Mouse (Mus musculus) kidney, postnatal 10 days (tissue): ENCODE measurements around the gene A830005F24Rik.

Experiments used
- DNase-seq: peaks from one replicate; pipeline ENCODE4 v3.0.0; 2021; ENCODE audit warnings: mixed read lengths

A830005F24Rik gene

DNA sequence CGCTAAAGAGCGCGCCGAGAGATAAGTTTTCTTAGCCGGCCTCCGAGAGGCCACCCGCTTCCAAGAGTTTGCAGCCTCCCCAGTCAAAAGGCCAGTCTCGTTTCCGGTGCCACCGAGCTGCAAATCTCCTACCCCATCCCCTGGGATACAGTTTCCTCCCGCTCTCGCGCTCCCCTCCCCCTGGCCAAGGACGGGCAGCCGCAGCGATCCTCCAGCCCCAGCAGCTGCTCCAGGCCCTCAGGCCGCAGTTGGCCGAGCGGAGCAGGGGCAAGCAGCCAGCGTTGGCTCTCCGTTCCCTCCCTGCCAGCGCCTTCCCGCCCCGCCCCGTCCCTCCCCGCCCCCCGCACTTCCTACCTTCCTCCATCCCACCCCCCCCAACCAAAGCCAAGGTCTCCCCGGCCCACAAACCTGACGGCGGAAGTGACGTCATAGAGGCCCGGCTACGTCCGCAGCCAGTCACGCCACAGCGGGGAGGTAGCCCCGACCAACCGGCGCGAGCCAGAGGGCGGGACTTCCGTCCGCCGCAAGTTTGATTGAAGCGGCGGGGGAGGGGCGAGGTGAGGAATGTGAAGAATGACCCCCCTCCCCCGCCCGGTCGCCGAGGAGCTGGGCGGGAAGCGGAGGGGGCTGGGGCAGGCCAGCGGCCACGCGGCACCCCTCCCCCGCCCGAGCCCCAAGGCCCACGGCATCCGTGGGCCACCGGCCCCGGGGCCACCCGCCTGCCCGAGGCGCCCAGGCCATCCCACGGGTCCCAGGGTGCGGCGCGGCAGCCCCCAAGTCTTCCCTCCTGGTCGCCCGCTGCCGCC is 32.3 kb downstream of the A830005F24Rik start:
- peak; percentile 100 for DNase-seq

DNA sequence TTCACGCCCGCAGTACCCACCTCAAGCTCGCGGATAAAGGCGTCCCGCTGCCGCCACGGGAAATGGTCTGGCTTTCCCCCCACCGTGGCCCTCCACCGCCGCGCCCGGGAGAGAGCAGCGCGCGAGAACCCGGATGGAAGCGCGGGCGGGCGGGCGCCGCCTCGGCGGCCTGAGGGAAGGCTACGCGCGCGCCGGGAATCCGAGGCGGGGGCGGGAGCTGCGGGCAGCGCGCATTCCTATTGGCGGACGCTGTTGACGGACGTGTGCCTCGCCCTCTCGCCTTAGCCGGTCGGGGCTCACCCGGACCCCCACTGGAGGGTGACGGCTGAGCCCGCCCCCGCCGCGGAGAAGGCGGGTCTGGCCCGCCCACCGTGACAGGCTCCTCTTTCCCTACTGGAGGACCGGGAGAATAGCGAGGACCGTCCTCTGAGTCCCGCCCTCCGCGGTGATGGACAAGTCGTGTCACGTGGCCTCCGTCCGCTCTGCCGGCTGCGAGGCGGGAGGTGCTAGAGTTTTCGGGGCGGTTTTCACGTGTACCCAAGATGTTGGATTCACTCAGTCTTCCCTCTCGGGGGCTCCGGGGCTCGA is 33.1 kb downstream of the A830005F24Rik start:
- peak; percentile 100 for DNase-seq

DNA sequence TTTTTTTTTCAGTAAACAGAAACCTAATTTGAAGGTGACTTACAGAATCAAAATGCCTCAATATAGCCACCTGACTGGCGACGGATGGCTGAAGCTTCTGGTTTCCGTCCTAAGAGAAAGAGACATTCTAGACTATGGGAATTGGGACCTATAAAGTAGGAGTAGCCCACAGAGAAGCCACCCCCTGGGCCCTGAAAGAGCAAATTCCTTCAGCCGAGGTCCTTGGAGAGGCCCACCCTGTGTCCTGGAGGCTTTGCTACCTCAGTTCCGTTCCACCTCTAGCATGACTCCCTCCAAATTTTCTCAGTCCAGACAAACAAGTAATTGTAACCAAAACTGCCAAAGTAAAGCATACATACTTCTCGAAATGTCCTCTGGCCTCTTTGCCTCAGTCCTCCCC is 34.3 kb downstream of the A830005F24Rik start:
- no peak for DNase-seq

DNA sequence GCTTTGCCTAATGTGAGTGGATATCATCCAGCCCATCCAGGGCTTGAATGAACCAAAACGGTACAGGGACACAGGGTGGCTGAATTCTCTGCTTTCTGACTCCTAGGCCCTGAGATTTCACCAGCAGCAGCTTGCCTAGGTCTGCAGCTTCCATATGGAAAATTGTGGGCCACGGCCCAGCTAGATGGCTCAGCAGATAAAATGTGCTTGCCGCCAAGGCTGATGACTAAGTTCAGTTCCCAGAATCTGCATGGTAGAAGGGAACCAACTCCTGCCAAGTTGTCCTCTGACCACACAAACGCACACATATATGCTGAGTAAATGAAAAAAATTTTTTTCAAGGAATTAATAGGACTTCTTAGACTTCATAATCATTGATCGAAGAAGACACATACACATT is 34.9 kb downstream of the A830005F24Rik start:
- DNase-seq = peak; percentile 5

DNA sequence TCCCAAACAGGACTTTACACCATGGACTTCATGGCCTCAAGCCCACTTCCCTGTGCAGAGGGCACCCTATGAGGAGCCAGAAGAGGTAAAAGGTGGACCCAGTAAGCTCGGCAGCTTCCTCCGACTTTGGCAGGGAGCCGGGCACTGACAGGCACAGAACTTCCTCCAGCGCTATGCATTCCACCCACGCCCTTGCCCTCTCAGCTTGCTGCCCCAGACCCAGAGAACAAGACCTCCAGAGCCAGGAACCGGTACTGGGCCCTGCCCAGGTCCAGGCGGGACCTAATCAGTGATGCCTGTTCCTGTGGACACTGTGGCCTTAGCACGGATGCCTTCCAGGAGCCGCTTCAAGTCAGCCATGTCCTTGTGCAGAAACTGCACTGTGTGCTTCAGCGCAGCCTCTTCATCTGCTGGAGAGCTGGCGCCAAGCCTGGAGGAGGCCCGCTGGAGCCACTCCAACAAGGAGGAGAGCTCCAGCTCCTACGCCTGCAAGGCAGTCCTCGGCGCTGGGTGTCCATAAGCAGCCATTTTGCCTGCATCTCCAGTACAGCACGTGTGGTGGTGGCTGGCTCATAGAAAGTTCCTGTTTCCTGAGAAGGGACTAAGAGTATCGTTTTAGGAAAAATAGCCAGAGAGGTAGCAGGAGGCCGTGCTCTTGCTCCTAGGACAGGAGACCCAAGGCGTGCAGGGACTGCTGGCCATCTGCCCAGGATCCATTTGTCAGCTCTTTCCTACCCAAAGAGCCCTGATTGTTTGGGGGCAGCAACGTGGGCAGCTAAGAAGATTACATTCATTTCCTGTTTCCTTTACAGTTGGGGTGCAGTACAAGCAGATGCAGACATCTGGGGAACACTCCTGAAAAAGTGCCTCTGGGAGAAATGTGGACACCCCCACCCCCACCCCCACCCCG is 39.1 kb downstream of the A830005F24Rik start:
- DNase-seq = peak; percentile 95

DNA sequence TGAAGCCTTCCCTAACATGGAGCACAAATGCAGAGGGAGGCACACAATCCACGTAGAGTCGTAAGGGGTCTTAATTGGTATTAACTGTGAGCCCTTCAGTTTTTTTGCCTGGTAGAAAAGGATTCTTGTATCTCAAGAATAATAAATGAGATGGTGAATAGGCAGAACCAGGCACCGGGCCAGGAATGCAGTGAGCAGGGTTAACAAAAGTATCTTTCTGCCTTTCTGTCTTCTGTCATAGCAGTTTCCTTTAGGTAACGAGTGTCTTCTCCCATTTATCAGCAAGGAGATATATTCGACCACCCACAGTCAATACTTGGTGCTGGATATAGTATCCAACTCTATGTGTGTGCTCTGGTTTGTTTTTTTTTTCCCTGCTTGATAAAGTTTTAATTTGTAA is 40.1 kb downstream of the A830005F24Rik start:
- DNase-seq = peak; percentile 42

DNA sequence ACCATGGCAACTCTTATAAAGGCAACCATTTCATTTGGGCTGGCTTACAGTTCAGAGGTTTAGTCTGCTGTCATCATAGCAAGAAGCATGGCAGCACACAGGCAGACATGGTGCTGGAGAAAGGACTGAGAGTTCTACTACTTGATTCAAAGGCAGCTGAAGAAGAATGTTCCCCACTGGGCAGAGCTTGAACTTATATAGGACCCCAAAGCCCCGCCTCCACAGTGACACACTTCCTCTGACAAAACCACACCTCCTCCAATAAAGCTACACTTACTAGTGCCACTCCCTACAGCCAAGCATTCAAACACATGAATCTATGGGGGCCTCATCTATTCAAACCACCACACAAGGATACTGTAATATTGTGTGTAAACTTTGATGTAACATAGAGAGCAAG is 41.2 kb downstream of the A830005F24Rik start:
- DNase-seq = peak; percentile 3

DNA sequence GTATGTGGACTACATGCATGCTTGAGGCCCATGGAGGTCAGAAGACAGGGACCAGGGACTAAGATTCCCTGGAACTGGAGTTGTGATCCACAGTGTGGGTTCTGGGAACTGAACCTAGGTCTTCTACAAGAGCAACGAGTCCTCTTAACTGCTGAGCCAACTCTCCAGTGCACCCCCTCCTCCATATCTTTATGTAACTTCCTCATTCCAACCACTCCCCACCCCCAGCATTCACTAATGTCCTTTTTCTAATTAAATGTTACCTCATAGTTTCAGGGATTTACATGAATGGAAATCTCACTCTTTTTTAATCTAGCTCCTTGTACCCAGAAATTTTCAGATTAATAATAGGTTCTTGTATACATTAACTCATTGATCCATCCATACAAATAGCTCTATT is 42.6 kb downstream of the A830005F24Rik start:
- peak; percentile 3 for DNase-seq

DNA sequence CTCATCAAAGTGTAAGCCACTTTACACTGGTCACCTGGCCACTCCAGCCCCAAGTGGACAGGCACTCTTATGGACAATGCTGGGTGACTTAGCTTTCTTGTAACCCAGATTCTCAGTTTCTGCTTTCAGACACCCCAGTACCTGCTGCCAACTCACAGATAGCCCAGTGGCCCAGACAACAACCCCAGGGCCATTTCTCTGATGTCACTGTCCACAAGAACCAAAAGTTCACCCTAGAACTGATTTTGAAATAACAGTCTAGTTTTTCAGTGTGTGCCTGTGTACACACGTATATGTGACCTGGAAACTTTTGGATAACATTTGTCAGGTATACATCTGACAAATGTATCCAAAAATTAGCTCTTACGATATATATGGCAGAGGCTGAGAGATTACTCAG is 48.1 kb downstream of the A830005F24Rik start:
- DNase-seq = no peak

DNA sequence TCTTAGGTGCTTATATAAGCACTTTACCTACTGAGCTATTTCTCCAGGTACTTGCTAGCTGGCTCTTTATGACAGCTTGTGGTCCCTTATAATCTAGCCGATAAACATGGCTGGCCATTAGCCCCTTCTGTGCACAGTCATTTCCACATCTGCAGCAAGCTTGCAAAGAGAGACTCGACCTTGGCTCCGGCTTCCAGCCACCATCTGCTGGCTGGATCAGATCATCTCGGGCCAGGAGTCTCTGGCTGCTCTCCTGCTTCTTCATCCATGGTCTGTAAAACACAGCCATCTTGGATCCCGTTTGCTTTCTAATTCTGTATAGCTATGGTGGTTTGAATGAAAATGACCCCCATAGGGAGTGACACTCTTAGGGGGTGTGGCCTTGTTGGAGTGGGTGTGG is 49.0 kb downstream of the A830005F24Rik start:
- DNase-seq = peak; percentile 47
